Mouse (Mus musculus) naive thymus-derived CD4-positive, alpha-beta T cell, adult 2 months (primary cell): ENCODE results near the gene Hist1h4a.
"Not testable (repeated sequence)": the region's sequence is repeated elsewhere in the genome, so short reads cannot be mapped to it uniquely, and the experiment has no call there.

Experiments used
- DNase-seq: peaks from one replicate; pipeline ENCODE4 v3.0.0-alpha.2; 2011; ENCODE audit warnings: low read depth

Gene Hist1h4a

DNA sequence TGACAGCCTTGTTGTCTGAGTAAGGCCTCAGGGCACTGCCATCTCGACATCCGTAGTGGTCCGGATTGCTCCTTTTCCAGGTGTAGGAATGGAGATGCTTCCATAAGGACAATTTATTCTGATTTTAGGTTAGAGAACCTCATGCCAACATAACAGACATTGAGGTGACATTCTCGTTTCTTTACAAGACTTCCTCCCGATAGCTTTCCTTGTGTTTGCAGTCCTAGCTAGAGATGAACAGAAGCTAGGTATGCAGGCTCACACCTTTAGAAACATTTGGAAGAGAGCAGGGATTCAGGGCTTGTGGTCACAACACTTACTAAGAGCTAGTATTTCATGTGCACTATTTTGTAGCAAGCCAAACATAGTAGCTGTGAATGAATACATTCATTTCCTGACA is 17.8 kb downstream of the Hist1h4a start:
- DNase-seq, result no peak

GRCm38 (mm10) chr13:23742007-23742406 is 19.0 kb downstream of the Hist1h4a start:
- DNase-seq, result no peak

- no peak for DNase-seq
Measured at GRCm38 (mm10) chr13:23740910-23741309, 20.1 kb downstream of the Hist1h4a start.

GRCm38 (mm10) chr13:23740256-23740840 is 20.7 kb downstream of the Hist1h4a start:
- no peak for DNase-seq

GRCm38 (mm10) chr13:23739922-23740252 is 21.1 kb downstream of the Hist1h4a start:
- DNase-seq, result no peak

DNA sequence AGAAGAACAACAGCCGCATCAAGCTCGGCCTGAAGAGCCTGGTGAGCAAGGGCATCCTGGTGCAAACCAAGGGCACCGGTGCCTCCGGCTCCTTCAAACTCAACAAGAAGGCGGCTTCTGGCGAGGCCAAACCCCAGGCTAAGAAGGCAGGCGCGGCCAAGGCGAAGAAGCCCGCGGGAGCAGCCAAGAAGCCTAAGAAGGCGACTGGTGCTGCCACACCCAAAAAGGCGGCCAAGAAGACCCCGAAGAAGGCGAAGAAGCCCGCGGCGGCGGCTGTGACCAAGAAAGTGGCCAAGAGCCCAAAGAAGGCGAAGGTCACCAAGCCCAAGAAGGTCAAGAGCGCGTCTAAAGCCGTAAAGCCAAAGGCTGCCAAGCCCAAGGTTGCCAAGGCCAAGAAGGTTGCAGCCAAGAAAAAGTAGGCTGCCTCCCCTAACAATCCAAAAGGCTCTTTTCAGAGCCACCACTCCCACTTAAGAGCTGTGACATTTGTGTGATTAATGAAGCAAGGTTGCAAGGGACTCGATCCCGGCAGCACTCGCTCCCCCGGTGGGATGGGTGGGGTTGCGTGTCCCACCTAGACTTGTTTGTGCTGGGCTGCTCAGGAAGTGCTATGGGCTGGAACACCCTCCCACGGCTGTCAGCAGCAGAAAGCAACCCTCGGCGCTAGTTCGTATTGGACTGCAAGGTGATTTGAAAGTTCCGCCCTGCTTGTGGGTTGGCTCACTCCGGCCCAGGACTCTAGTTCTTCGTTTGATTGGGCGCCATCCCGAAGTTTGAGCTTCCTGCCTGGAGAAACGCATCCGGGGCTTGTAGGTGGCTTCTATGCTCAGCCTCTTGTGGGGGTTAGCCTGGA is 21.7 kb downstream of the Hist1h4a start:
- peak; percentile 93 for DNase-seq

DNA sequence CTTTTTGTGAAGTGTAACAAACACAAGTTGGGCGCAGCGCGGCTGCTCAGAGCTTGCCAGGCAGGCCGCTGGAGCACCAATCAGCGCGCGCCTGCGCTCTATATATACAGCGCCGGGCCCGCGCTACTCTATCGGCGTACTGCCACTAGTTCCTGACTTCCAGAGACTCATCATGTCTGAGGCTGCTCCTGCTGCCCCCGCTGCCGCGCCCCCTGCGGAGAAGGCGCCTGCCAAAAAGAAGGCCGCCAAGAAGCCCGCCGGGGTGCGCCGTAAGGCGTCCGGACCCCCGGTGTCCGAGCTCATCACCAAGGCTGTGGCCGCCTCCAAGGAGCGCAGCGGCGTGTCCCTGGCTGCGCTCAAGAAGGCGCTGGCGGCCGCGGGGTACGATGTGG is 22.4 kb downstream of the Hist1h4a start, which contains the start of gene Hist1h1c:
Hist1h1c (plus strand) TSS at position 132 of the 392 bp plus-strand sequence.
- peak; percentile 97 for DNase-seq

DNA sequence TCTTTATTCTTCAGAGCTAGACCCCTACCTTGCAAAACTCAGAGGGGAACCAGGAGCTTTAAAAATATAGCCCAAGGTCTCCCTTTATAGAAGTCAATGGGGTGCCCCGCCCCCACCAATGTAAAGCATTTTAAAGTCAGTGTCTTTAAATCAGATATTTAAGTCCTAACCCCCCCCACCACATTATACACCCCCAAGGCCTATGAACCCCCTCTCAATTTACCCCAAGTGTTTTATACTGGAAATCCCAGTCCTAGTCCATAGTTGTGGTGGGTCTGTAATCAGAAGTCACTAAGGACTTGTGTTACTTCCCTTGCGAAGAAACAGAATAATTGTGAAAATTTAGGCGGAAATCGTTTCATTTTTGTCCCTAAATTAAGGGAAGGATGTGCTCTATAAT is 23.0 kb downstream of the Hist1h4a start:
- no peak for DNase-seq

- no peak for DNase-seq
Measured at GRCm38 (mm10) chr13:23737091-23737490, 23.9 kb downstream of the Hist1h4a start.

GRCm38 (mm10) chr13:23732156-23732804 is 28.8 kb downstream of the Hist1h4a start:
- DNase-seq, result peak; percentile 78

DNA sequence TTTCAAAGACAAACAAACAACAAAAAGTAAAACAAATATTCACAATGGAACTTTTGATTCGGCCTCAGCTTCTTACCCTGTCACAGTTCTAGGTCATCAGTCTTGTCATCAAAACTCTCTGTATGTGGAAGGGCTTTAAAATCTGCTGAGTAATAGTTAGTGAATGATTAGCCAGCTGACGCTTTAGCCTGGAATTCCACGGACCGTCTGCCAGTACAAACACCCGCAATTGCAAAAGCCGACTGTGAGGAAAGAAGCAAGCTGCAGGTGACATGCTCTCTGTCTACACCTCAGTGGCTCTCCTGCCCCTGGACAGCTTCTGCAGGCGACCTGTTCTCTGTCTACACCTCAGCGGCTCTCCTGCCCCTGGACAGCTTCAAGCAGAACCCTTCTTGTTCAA is 30.6 kb downstream of the Hist1h4a start:
- no peak for DNase-seq

DNA sequence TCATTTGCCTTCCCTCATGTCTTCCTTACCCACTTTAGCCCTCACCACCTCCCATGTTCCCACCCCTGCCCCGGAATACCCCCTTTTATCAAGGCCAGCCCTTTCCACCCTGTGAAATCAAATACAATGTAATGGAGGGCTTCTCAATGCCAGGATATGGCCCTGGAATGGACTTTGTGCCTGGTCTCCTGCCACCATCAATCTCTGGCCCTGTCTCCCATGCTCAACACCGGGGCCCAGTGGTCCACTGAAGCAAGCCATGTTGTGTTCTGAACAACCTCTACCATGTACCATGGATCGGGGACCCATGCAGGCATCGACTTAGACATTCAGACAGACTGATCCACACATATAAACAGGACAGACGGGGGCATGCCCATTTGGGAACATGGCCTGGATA is 31.3 kb downstream of the Hist1h4a start:
- no peak for DNase-seq

DNA sequence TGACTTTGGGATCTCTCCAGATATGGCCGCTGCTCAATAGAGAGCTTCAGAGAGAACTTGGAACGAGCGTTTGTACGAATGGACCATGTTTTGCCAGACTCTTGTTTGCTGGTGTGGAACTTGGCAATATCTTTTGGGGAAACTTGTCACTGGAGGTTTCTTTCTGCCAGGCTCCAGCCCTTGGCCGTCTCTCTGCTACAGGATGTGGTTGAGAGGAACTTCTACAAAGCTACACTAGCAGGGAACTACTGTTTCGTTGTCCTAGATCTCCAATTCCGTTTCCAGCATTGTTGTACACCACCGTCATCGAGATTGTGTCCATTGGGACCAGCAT is 31.9 kb downstream of the Hist1h4a start:
- peak; percentile 43 for DNase-seq

DNA sequence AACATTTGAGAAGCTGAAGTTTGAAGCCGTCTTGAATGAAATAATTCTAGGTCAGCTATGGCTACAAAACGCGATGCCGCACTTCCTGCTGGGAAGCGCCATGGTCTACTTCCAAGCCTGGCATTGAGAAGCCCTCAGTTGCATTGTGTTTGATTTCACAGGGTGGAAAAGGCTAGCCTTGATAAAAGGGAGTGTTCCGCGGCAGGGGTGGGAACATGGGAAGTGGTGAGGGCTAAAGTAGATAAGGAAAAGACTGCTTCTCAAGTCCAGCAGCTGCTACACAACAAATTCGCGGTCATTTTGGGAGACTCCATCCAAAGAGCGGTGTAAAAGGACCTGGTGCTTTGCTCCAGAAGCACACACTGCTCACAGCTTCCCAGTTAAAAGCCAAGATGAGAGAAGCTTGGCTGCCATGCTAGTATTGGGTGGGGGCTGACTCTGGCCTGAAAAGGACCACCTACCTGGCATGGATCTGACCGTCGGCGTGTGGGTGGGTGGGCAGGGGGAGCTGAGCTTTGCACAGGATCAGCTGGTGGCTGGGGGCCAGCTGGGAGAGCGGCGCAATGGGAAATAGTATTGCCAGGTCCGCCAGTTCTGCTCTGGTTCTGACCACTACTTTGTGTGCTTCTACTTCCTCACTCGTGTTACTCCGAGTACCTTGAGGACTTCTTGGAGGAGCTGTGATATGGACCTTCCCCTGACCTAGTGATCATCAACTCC is 32.4 kb downstream of the Hist1h4a start:
- DNase-seq, result no peak

- DNase-seq, result no peak
Measured at GRCm38 (mm10) chr13:23725213-23725612, 35.8 kb downstream of the Hist1h4a start.

DNA sequence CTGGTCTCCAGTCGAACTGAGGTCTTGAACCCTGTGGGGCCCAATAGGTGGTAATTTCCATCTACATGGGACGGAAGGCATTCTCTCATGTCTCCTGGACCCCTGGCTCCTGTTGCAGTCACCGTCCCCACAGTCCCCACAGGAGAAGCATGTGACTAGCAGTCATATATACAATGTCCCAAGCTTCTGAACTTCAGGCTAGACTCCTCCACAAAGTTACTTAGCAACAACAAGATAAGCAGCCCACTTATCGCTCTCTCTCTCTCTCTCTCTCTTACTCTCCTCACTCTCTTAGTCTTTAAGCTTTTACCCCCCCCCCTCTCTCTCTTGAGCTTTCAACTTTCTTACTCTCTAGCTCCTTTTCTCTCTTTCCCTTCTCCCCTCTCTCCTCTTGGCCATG is 36.8 kb downstream of the Hist1h4a start:
- DNase-seq, result no peak

- DNase-seq, result not testable (repeated sequence)
Measured at GRCm38 (mm10) chr13:23717593-23718245, 43.3 kb downstream of the Hist1h4a start.

DNA sequence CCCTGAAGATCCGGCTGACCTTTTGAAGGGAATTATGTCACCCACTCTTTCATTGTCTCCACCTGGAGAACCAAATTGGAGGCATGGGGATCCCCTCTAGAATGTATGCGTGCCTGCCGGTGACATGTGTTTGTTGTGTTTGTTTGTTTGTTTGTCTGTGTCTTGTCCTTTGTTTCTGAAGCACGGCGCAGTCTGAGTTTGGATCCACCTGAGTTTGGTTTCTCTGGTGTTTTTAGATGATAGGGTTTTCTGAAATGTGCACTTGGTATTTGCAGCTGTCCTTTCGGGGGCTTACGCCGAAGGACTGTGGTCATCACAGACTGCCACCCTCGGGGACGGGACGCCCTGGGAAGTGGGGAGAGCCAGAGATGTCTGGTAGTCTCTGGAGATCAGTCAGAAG is 43.9 kb downstream of the Hist1h4a start:
- no peak for DNase-seq

DNA sequence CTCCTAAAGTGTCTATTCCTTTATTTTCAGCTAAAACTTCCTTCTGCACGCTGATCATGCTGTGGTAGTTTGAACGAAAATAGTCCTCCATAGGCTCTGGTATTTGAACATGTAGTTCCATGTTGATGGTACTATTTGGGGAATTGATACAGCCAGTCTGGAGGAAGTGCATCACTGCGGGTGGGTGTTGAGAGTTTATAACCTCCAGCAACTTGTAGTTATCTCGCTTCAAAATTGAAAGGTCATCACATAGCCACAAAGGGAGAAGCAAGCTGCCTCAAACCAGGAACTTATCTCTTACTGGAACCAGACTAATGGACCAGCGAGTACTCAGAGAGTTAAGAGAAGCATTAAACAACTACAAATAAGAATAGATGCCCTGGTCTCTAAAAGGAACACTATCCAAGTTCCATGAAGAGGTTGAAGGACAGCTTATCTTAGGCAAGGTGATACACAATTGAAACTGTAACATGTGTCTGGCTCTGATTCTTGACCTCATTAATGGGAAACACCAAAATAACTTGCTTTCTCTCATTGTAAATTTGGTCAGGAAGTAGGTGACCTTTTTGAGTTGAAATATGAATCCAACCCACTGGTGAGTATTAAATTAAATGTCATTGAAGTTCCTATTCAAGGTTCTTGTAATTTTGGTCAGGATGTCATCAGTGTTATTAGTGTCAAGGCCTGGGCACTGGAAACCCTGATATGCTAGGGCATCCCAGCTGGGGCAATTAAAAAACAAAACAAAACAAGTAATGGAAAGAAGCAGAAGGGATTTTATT is 44.6 kb downstream of the Hist1h4a start:
- DNase-seq, result no peak
